10 mouse cellular contexts compared by ENCODE assay signal in the genomic region with DNA sequence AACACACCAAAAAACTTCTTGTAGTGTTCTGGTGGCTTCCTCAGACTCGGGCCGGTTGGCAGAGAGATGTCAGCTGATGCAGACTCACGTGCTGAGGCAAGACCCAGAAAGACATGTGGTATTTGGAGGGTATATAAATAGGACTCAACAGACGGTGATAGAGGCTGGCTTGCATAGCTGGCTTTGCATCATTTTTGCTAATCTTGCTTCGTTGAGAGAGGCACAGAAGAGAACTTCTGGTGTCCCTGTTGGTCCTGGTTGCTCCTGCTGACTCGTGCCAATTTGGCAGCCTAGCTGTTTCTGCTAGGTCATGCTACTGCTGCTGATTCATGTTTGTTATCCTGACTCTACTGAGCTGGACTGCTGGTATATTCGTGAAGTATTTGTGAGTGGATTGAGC. TPM values are rescaled to one million over a fixed set of nuclear protein-coding genes. Genes with fewer than 3 reads are reported as not detected.
A peak's percentile ranks its signal among the peaks of the same experiment; 100 is the strongest.
DNase-seq lines count a peak whose midpoint lies in the region; ATAC-seq and TF ChIP-seq lines count a peak whose summit lies in the region.
"Had no signal": no experiment of that assay in that cellular context is flagged by ENCODE, and none has a peak within 500 bp of the region (broad histone marks: within the 10 kb centered on the region; RNA-seq: fewer than 3 reads in every experiment).

No protein-coding gene starts in this region.

- no peaks in the 10 kb centered on the region for H3K27me3 ChIP-seq in heart, embryonic 10.5 days (ENCODE audit: insufficient read depth, poor library complexity, severe bottlenecking)
- no peaks in the 10 kb centered on the region for H3K27me3 ChIP-seq in heart, embryonic 12.5 days (replicated peaks)
- H3K27me3 ChIP-seq in liver, postnatal 0 days (ENCODE audit: insufficient read depth, low read length): no peaks in the 10 kb centered on the region
- H3K27me3 ChIP-seq: embryonic facial prominence, embryonic 12.5 days had no signal

- peaks cover 3% of the 10 kb centered on the region; the same call in 1 of the 2 replicates for H3K4me1 ChIP-seq in heart, embryonic 10.5 days
- H3K4me1 ChIP-seq in bone marrow macrophage, adult 2 months (ENCODE audit: control insufficient read depth, insufficient read depth, low read length): peaks cover 6% of the 10 kb centered on the region; the same call in 1 of the 2 replicates
- H3K4me1 ChIP-seq in heart, embryonic 12.5 days (replicated peaks): peaks cover 13% of the 10 kb centered on the region
- H3K4me1 ChIP-seq in liver, postnatal 0 days (ENCODE audit: insufficient read depth): peaks cover 7% of the 10 kb centered on the region; the same call in 1 of the 2 replicates

- peaks cover 73% of the 10 kb centered on the region for H3K36me3 ChIP-seq in heart, embryonic 10.5 days
- peaks cover 61% of the 10 kb centered on the region for H3K36me3 ChIP-seq in heart, embryonic 12.5 days
- peaks cover 9% of the 10 kb centered on the region for H3K36me3 ChIP-seq in liver, postnatal 0 days (replicated peaks; ENCODE audit: insufficient read depth, low read length)

- H3K27ac ChIP-seq in heart, embryonic 10.5 days: no peak overlapping the region
- H3K27ac ChIP-seq in bone marrow macrophage, adult 2 months (ENCODE audit: insufficient read depth, low read depth, low read length): peak overlapping the region; percentile 53
- no peak overlapping the region; the same call in 1 of the 2 replicates for H3K27ac ChIP-seq in heart, embryonic 12.5 days (ENCODE audit: poor library complexity, severe bottlenecking)
- H3K27ac ChIP-seq in liver, postnatal 0 days (ENCODE audit: low read depth): 0 out of 2 replicates have a peak overlapping the region, but pooled peaks have one; percentile 60
- H3K27ac ChIP-seq: embryonic facial prominence, embryonic 12.5 days had no signal

- TF ChIP-seq POLR2A in bone marrow macrophage, adult 2 months (IDR thresholded peaks at IDR 0.05; ENCODE audit: borderline replicate concordance, low read depth, low read length): no peak

- H3K9me3 ChIP-seq in heart, embryonic 10.5 days: no peaks in the 10 kb centered on the region
- no peaks in the 10 kb centered on the region for H3K9me3 ChIP-seq in heart, embryonic 12.5 days (replicated peaks)
- H3K9me3 ChIP-seq in liver, postnatal 0 days (ENCODE audit: low read length): no peaks in the 10 kb centered on the region
- H3K9me3 ChIP-seq: embryonic facial prominence, embryonic 12.5 days had no signal

- H3K9ac ChIP-seq in heart, embryonic 12.5 days: no peak overlapping the region
- H3K9ac ChIP-seq in liver, postnatal 0 days (replicated peaks): no peak overlapping the region
- H3K9ac ChIP-seq: embryonic facial prominence, embryonic 12.5 days had no signal

- no peak for TF ChIP-seq CTCF in bone marrow macrophage, adult 2 months (IDR thresholded peaks at IDR 0.05; ENCODE audit: low read depth, low read length)
- TF ChIP-seq CTCF in liver, postnatal 0 days (IDR thresholded peaks at IDR 0.05; ENCODE audit: low read depth): no peak

- ATAC-seq in heart, embryonic 12.5 days (ENCODE audit: insufficient number of reproducible peaks, low FRiP score): peak; percentile 77
- peak; percentile 87 for ATAC-seq in liver, postnatal 0 days
- no peak for ATAC-seq in inflammation-experienced regulatory T-cells, adult 6 months
- ATAC-seq: lung, postnatal 0 days had no signal

- H3K4me2 ChIP-seq in heart, embryonic 12.5 days: no peak overlapping the region
- no peak overlapping the region for H3K4me2 ChIP-seq in liver, postnatal 0 days (ENCODE audit: low read depth, low read length)
- H3K4me2 ChIP-seq: embryonic facial prominence, embryonic 12.5 days had no signal

- H3K4me3 ChIP-seq in heart, embryonic 10.5 days: no peak overlapping the region
- no peak overlapping the region for H3K4me3 ChIP-seq in bone marrow macrophage, adult 2 months (ENCODE audit: insufficient read depth, low read length)
- no peak overlapping the region for H3K4me3 ChIP-seq in heart, embryonic 12.5 days
- H3K4me3 ChIP-seq in liver, postnatal 0 days (ENCODE audit: low read depth, low read length): no peak overlapping the region
- H3K4me3 ChIP-seq: embryonic facial prominence, embryonic 12.5 days had no signal

- DNase-seq in heart, adult 18-20 months: peak; percentile 70 to 81
- DNase-seq in heart, embryonic 10.5 days (ENCODE audit: low spot score): no peak
- peak; percentile 31 for DNase-seq in liver, postnatal 0 days
- no peak for DNase-seq in yolk sac, embryonic 10.5 days (ENCODE audit: low spot score)
- no peak for DNase-seq in frontal cortex, postnatal 14 days (ENCODE audit: low spot score in 2 of 2)

- no peak for TF ChIP-seq EP300 in liver, postnatal 0 days (IDR thresholded peaks at IDR 0.05; ENCODE audit: low read depth)

- 59% methylated on average over 7 of the region's 7 CpGs for WGBS in heart, embryonic 10.5 days
- WGBS in heart, embryonic 12.5 days: 50% methylated on average over 7 of the region's 7 CpGs
- WGBS in liver, postnatal 0 days (ENCODE audit: insufficient replicate concordance): 71% methylated on average over 7 of the region's 7 CpGs

RNA-seq across cellular contexts. Expression of a gene that starts 9.4 kb away (rescaled TPM):
- total RNA-seq in heart, adult 18-20 months (2021): 10 to 100 TPM; 18.2 to 24.2 TPM
- 47.2 and 55.4 TPM in 2 replicates for polyA plus RNA-seq in heart, embryonic 10.5 days (2016; fragmentation: Nextera tagmentation; extraction: Ambion mirVana)
- 9.3 and 12.4 TPM in 2 replicates for polyA plus RNA-seq in bone marrow macrophage, adult 2 months (2012; ENCODE audit: insufficient read depth, insufficient read length, missing spikeins)
- 42.7 and 44.4 TPM in 2 replicates for polyA plus RNA-seq in heart, embryonic 12.5 days (2016; fragmentation: Nextera tagmentation; extraction: Ambion mirVana)
- polyA plus RNA-seq in liver, postnatal 0 days (2015; fragmentation: Nextera tagmentation; extraction: Ambion mirVana): 7.8 and 8.0 TPM in 2 replicates
- 10 to 100 TPM; 11.8 to 28.7 (median 13.4) TPM for polyA plus RNA-seq in inflammation-experienced regulatory T-cells, adult 6 months (2017; shearing (Covaris generic))

RNA-seq across cellular contexts. Expression of a gene that starts 28.2 kb away (rescaled TPM):
- total RNA-seq in heart, adult 18-20 months (2021): 1 to 10 TPM; 4.8 TPM
- 7.0 and 12.9 TPM in 2 replicates for polyA plus RNA-seq in heart, embryonic 10.5 days (2016; fragmentation: Nextera tagmentation; extraction: Ambion mirVana)
- polyA plus RNA-seq in bone marrow macrophage, adult 2 months (2012; ENCODE audit: insufficient read depth, insufficient read length, missing spikeins): 0.86 and 1.7 TPM in 2 replicates
- 15.8 and 17.4 TPM in 2 replicates for polyA plus RNA-seq in heart, embryonic 12.5 days (2016; fragmentation: Nextera tagmentation; extraction: Ambion mirVana)
- 0.97 and 1.6 TPM in 2 replicates for polyA plus RNA-seq in liver, postnatal 0 days (2015; fragmentation: Nextera tagmentation; extraction: Ambion mirVana)
- not detected for polyA plus RNA-seq in inflammation-experienced regulatory T-cells, adult 6 months (2017; shearing (Covaris generic))

RNA-seq across cellular contexts. Expression of a gene that starts 36.1 kb away (rescaled TPM):
- total RNA-seq in heart, adult 18-20 months (2021): 10 to 100 TPM; 21.0 to 25.0 TPM
- polyA plus RNA-seq in heart, embryonic 10.5 days (2016; fragmentation: Nextera tagmentation; extraction: Ambion mirVana): 45.4 and 48.0 TPM in 2 replicates
- 82.4 and 105 TPM in 2 replicates for polyA plus RNA-seq in bone marrow macrophage, adult 2 months (2012; ENCODE audit: insufficient read depth, insufficient read length, missing spikeins)
- polyA plus RNA-seq in heart, embryonic 12.5 days (2016; fragmentation: Nextera tagmentation; extraction: Ambion mirVana): 36.9 and 39.9 TPM in 2 replicates
- 11.0 and 11.6 TPM in 2 replicates for polyA plus RNA-seq in liver, postnatal 0 days (2015; fragmentation: Nextera tagmentation; extraction: Ambion mirVana)
- polyA plus RNA-seq in inflammation-experienced regulatory T-cells, adult 6 months (2017; shearing (Covaris generic)): 100 to 1,000 TPM in 1 of 3 experiments, 10 to 100 TPM in 2; 69.3 to 109 (median 71.8) TPM

Comparison
In these comparisons a context has a peak if more than half of its experiments do, and no peak if none do; other contexts are left out.
1. DNase-seq: peak in heart, adult 18-20 months (2 of 2) and liver, postnatal 0 days (single experiment); none in heart, embryonic 10.5 days (single experiment), yolk sac, embryonic 10.5 days (single experiment) and frontal cortex, postnatal 14 days (0 of 2).
2. H3K27ac ChIP-seq: peak in bone marrow macrophage, adult 2 months (single experiment) and liver, postnatal 0 days (single experiment); none in heart, embryonic 10.5 days (single experiment) and heart, embryonic 12.5 days (single experiment).